Mouse (Mus musculus) olfactory bulb, adult 2 months (tissue): ENCODE measurements around the gene Ntm.
A peak's percentile ranks its signal among the peaks of the same experiment; 100 is the strongest.

ENCODE experiments used
- CTCF ChIP-seq: fragments of 200-500 bp; IDR thresholded peaks from 2 replicates; pipeline ENCODE4 v1.5.1; 2012; ENCODE audit warnings: low read depth, mild to moderate bottlenecking, low read length, moderate library complexity; ENCODE audit not compliant: insufficient read depth
- POLR2A ChIP-seq: fragments of 200-500 bp; IDR thresholded peaks from 2 replicates; pipeline ENCODE4 v1.6.1; 2012; ENCODE audit warnings: mild to moderate bottlenecking, low read depth, low read length, moderate library complexity; ENCODE audit not compliant: insufficient read depth

DNA sequence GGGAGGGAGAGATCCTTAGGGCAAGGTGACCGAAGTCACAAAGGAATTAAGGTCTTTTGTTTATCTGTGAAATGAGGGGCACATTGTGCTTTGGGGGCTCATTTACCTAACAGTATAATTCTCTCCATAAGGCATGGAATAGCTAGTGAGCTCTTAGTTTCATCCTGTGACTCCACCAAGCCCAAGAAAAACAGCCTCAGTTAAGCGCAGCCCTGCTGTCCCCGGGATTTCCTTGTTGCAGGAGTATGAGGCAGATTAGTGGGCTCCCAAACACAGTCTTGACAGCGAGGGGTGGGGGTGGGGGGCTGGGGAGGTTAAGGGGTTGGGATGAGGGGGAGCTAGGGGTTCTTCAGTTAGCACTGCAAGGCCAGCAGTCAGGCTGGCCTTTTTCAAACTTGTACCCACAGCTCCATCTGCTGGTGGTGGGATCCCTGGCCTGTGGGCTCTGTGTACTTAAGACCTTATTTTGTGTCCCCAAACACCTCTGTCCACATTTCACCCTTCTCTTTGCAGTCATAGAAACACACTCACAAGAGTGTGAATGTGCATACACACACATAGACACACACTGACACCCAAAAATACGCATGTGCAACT, 504.9 kb downstream of the Ntm start:
- no peak for TF ChIP-seq POLR2A
- TF ChIP-seq CTCF, result peak; percentile 62; the same call in 1 of the 2 replicates
